Mouse (Mus musculus): ENCODE results near the gene Adamts7. TPM values are rescaled to one million over a fixed set of nuclear protein-coding genes. Genes with fewer than 3 reads are reported as not detected.

Adamts7 gene
- polyA plus RNA-seq, 1 experiment from 2014 or later: 0.71 TPM

- WGBS (ENCODE audit: insufficient replicate concordance): 51% methylated on average over 10 of the region's 10 CpGs
- Histone ChIP-seq H3K4me1 (replicated peaks) (peaks cover 8% of the 10 kb centered on the region), H3K9me3 (replicated peaks) (no peaks in the 10 kb centered on the region), H3K9ac (no peak overlapping the region), H3K27ac (replicated peaks) (no peak overlapping the region), H3K36me3 (replicated peaks) (peaks cover 21% of the 10 kb centered on the region), H3K4me3 (replicated peaks) (no peak overlapping the region), H3K4me2 (no peak overlapping the region), H3K27me3 (no peaks in the 10 kb centered on the region)
- peak; percentile 26; the same call in 1 of the 2 replicates for ATAC-seq (ENCODE audit: insufficient read depth)
Observed at GRCm38 (mm10) chr9:90198531-90199449, 35.9 kb downstream of the Adamts7 start.

- Histone ChIP-seq H3K4me3 (replicated peaks) (no peak overlapping the region), H3K4me2 (no peak overlapping the region), H3K27me3 (no peaks in the 10 kb centered on the region), H3K27ac (replicated peaks) (no peak overlapping the region), H3K9me3 (replicated peaks) (no peaks in the 10 kb centered on the region), H3K9ac (no peak overlapping the region), H3K4me1 (replicated peaks) (peaks cover 8% of the 10 kb centered on the region), H3K36me3 (replicated peaks) (peaks cover 30% of the 10 kb centered on the region)
- no peak for ATAC-seq (ENCODE audit: insufficient read depth)
- 84% methylated on average over 18 of the region's 18 CpGs for WGBS (ENCODE audit: insufficient replicate concordance)
Observed at GRCm38 (mm10) chr9:90199611-90200010, 36.7 kb downstream of the Adamts7 start.

GRCm38 (mm10) chr9:90200501-90200900 lies 37.6 kb downstream of the Adamts7 start:
- Histone ChIP-seq H3K4me1 (replicated peaks) (peaks cover 8% of the 10 kb centered on the region), H3K4me3 (replicated peaks) (no peak overlapping the region), H3K9ac (no peak overlapping the region), H3K36me3 (replicated peaks) (peaks cover 39% of the 10 kb centered on the region), H3K27me3 (no peaks in the 10 kb centered on the region), H3K27ac (replicated peaks) (no peak overlapping the region), H3K4me2 (no peak overlapping the region), H3K9me3 (replicated peaks) (no peaks in the 10 kb centered on the region)
- WGBS (ENCODE audit: insufficient replicate concordance): 76% methylated on average over 4 of the region's 4 CpGs
- ATAC-seq (ENCODE audit: insufficient read depth): no peak

GRCm38 (mm10) chr9:90201096-90201495 lies 38.2 kb downstream of the Adamts7 start:
- no peak for ATAC-seq (ENCODE audit: insufficient read depth)
- peaks cover 45% of the 10 kb centered on the region for H3K36me3 ChIP-seq (replicated peaks)

GRCm38 (mm10) chr9:90201541-90201940 lies 38.7 kb downstream of the Adamts7 start:
- no peak overlapping the region for H3K9ac ChIP-seq
- no peaks in the 10 kb centered on the region for H3K27me3 ChIP-seq
- no peak for ATAC-seq (ENCODE audit: insufficient read depth)
- H3K9me3 ChIP-seq (replicated peaks): no peaks in the 10 kb centered on the region
- H3K36me3 ChIP-seq (replicated peaks): peaks cover 49% of the 10 kb centered on the region
- H3K4me3 ChIP-seq (replicated peaks): no peak overlapping the region
- peaks cover 8% of the 10 kb centered on the region for H3K4me1 ChIP-seq (replicated peaks)
- H3K27ac ChIP-seq (replicated peaks): no peak overlapping the region
- H3K4me2 ChIP-seq: no peak overlapping the region
- WGBS (ENCODE audit: insufficient replicate concordance): 66% methylated on average over 4 of the region's 4 CpGs

More at GRCm38 (mm10) chr9:90201096-90201495, 38.2 kb downstream of the Adamts7 start:
- Histone ChIP-seq H3K27me3 (no peaks in the 10 kb centered on the region), H3K4me1 (replicated peaks) (peaks cover 8% of the 10 kb centered on the region), H3K27ac (replicated peaks) (no peak overlapping the region), H3K4me3 (replicated peaks) (no peak overlapping the region), H3K4me2 (no peak overlapping the region), H3K9ac (no peak overlapping the region), H3K9me3 (replicated peaks) (no peaks in the 10 kb centered on the region)
- 78% methylated on average over 7 of the region's 7 CpGs for WGBS (ENCODE audit: insufficient replicate concordance)

GRCm38 (mm10) chr9:90203233-90203632 lies 40.4 kb downstream of the Adamts7 start:
- Histone ChIP-seq H3K9me3 (replicated peaks) (no peaks in the 10 kb centered on the region), H3K27ac (replicated peaks) (no peak overlapping the region), H3K36me3 (replicated peaks) (peaks cover 66% of the 10 kb centered on the region), H3K9ac (no peak overlapping the region), H3K4me3 (replicated peaks) (no peak overlapping the region), H3K4me1 (replicated peaks) (peaks cover 11% of the 10 kb centered on the region), H3K4me2 (no peak overlapping the region), H3K27me3 (no peaks in the 10 kb centered on the region)
- ATAC-seq (ENCODE audit: insufficient read depth): no peak
- WGBS (ENCODE audit: insufficient replicate concordance): 82% methylated on average over 5 of the region's 5 CpGs

- peaks cover 76% of the 10 kb centered on the region for H3K36me3 ChIP-seq (replicated peaks)
- WGBS (ENCODE audit: insufficient replicate concordance): 78% methylated on average over 8 of the region's 8 CpGs
- H3K27me3 ChIP-seq: no peaks in the 10 kb centered on the region
Observed at GRCm38 (mm10) chr9:90204396-90204915, 41.6 kb downstream of the Adamts7 start.

GRCm38 (mm10) chr9:90206500-90206899 lies 43.6 kb downstream of the Adamts7 start:
- H3K4me1 ChIP-seq (replicated peaks): peaks cover 3% of the 10 kb centered on the region
- H3K36me3 ChIP-seq (replicated peaks): peaks cover 94% of the 10 kb centered on the region
- no peak overlapping the region for H3K4me2 ChIP-seq
- H3K9me3 ChIP-seq (replicated peaks): no peaks in the 10 kb centered on the region
- H3K4me3 ChIP-seq (replicated peaks): no peak overlapping the region
- H3K9ac ChIP-seq: no peak overlapping the region
- 45% methylated on average over 2 of the region's 2 CpGs for WGBS (ENCODE audit: insufficient replicate concordance)
- ATAC-seq (ENCODE audit: insufficient read depth): peak; percentile 47; the same call in 1 of the 2 replicates
- no peak overlapping the region; the same call in 1 of the 2 replicates for H3K27ac ChIP-seq (replicated peaks)
- H3K27me3 ChIP-seq: no peaks in the 10 kb centered on the region

More at GRCm38 (mm10) chr9:90204396-90204915, 41.6 kb downstream of the Adamts7 start:
- H3K4me3 ChIP-seq (replicated peaks): no peak overlapping the region
- H3K4me1 ChIP-seq (replicated peaks): peaks cover 3% of the 10 kb centered on the region
- H3K27ac ChIP-seq (replicated peaks): no peak overlapping the region
- no peak overlapping the region for H3K4me2 ChIP-seq
- no peaks in the 10 kb centered on the region for H3K9me3 ChIP-seq (replicated peaks)
- no peak for ATAC-seq (ENCODE audit: insufficient read depth)
- H3K9ac ChIP-seq: no peak overlapping the region

GRCm38 (mm10) chr9:90207808-90208207 lies 44.9 kb downstream of the Adamts7 start:
- WGBS (ENCODE audit: insufficient replicate concordance): 77% methylated on average over 8 of the region's 8 CpGs
- no peak for ATAC-seq (ENCODE audit: insufficient read depth)
- Histone ChIP-seq H3K9ac (no peak overlapping the region), H3K9me3 (replicated peaks) (no peaks in the 10 kb centered on the region), H3K27ac (replicated peaks) (no peak overlapping the region), H3K4me3 (replicated peaks) (no peak overlapping the region), H3K27me3 (no peaks in the 10 kb centered on the region), H3K36me3 (replicated peaks) (peaks cover 90% of the 10 kb centered on the region), H3K4me2 (no peak overlapping the region), H3K4me1 (replicated peaks) (peaks cover 3% of the 10 kb centered on the region)

GRCm38 (mm10) chr9:90208655-90209054 lies 45.8 kb downstream of the Adamts7 start:
- Histone ChIP-seq H3K36me3 (replicated peaks) (peaks cover 90% of the 10 kb centered on the region), H3K9ac (no peak overlapping the region), H3K4me3 (replicated peaks) (no peak overlapping the region), H3K27ac (replicated peaks) (no peak overlapping the region), H3K9me3 (replicated peaks) (no peaks in the 10 kb centered on the region), H3K4me2 (no peak overlapping the region), H3K27me3 (no peaks in the 10 kb centered on the region), H3K4me1 (replicated peaks) (peaks cover 3% of the 10 kb centered on the region)
- WGBS (ENCODE audit: insufficient replicate concordance): 76% methylated on average over 6 of the region's 6 CpGs
- ATAC-seq (ENCODE audit: insufficient read depth): no peak

GRCm38 (mm10) chr9:90213127-90213526 lies 50.3 kb downstream of the Adamts7 start:
- Histone ChIP-seq H3K4me1 (replicated peaks) (peaks cover 3% of the 10 kb centered on the region; the same call in 1 of the 2 replicates), H3K4me2 (no peak overlapping the region), H3K27ac (replicated peaks) (no peak overlapping the region), H3K9ac (no peak overlapping the region), H3K9me3 (replicated peaks) (no peaks in the 10 kb centered on the region), H3K4me3 (replicated peaks) (no peak overlapping the region), H3K27me3 (no peaks in the 10 kb centered on the region), H3K36me3 (replicated peaks) (peaks cover 89% of the 10 kb centered on the region)
- WGBS (ENCODE audit: insufficient replicate concordance): 79% methylated on average over 3 of the region's 3 CpGs
- ATAC-seq (ENCODE audit: insufficient read depth): no peak

Measured in liver, embryonic 15.5 days (tissue).